Mouse (Mus musculus): Measurements from ENCODE around the gene H3f3a. TPM values are rescaled to one million over a fixed set of nuclear protein-coding genes. Genes with fewer than 3 reads are reported as not detected.
A peak's percentile ranks its signal among the peaks of the same experiment; 100 is the strongest.

The H3f3a gene
- polyA plus RNA-seq, 2 experiments = 1,586 to 2,743 TPM

GRCm38 (mm10) chr1:180782906-180783579 is 30.7 kb downstream of the H3f3a start:
- no peak overlapping the region for H3K27ac ChIP-seq (replicated peaks; ENCODE audit: low read depth, low read length)
- ATAC-seq (ENCODE audit: low FRiP score, low read depth) (no peak), DNase-seq (ENCODE audit: low spot score) (no peak)
- H3K36me3 ChIP-seq (ENCODE audit: control insufficient read depth, insufficient read depth, low read length) = no peaks in the 10 kb centered on the region
- H3K4me3 ChIP-seq (replicated peaks; ENCODE audit: low read length) = no peak overlapping the region
- no peaks in the 10 kb centered on the region for H3K4me1 ChIP-seq (ENCODE audit: control insufficient read depth, insufficient read depth, low read length)
- no peak for TF ChIP-seq POLR2A (IDR thresholded peaks at IDR 0.05; ENCODE audit: borderline replicate concordance, extremely low read depth, insufficient read depth, insufficient read length)
- no peaks in the 10 kb centered on the region for H3K27me3 ChIP-seq (ENCODE audit: control insufficient read depth, insufficient read depth, low read length)
- H3K9me3 ChIP-seq (ENCODE audit: control insufficient read depth, low read length) = no peaks in the 10 kb centered on the region
- WGBS = 67% methylated on average over 9 of the region's 9 CpGs
- no peak overlapping the region for H3K4me2 ChIP-seq (replicated peaks; ENCODE audit: low read depth, low read length, severe bottlenecking)
- H3K9ac ChIP-seq (ENCODE audit: low read depth, low read length, severe bottlenecking) = no peak overlapping the region

DNA sequence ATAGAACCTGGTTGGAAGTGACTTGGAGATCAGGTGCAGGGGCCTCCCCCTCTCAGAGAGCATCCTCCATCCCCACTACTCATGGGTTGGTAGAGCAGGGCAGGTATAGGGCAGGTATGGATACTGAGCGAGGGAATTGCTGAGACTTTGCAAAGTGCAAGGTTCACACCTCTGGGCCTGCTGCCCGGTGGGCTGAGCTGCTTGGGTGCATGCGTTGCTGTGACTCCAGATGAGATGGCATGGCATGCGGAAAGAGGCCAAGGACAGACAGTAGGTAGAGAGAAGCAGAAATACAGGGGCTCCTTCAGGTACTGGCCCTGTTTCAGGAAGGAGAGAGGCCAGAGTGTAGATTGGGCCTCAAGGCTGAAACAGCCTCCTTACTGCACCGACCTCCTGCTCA is 32.5 kb downstream of the H3f3a start:
- H3K4me2 ChIP-seq (replicated peaks; ENCODE audit: low read depth, low read length, severe bottlenecking) = no peak overlapping the region
- no peaks in the 10 kb centered on the region for H3K36me3 ChIP-seq (ENCODE audit: control insufficient read depth, insufficient read depth, low read length)
- TF ChIP-seq POLR2A (IDR thresholded peaks at IDR 0.05; ENCODE audit: borderline replicate concordance, extremely low read depth, insufficient read depth, insufficient read length) = no peak
- peaks cover 5% of the 10 kb centered on the region; the same call in 1 of the 2 replicates for H3K4me1 ChIP-seq (ENCODE audit: control insufficient read depth, insufficient read depth, low read length)
- no peak overlapping the region for H3K4me3 ChIP-seq (replicated peaks; ENCODE audit: low read length)
- ATAC-seq (ENCODE audit: low FRiP score, low read depth) (no peak), DNase-seq (ENCODE audit: low spot score) (no peak)
- no peak overlapping the region for H3K9ac ChIP-seq (ENCODE audit: low read depth, low read length, severe bottlenecking)
- no peaks in the 10 kb centered on the region for H3K27me3 ChIP-seq (ENCODE audit: control insufficient read depth, insufficient read depth, low read length)
- WGBS = 52% methylated on average over 5 of the region's 5 CpGs
- no peak overlapping the region for H3K27ac ChIP-seq (replicated peaks; ENCODE audit: low read depth, low read length)
- H3K9me3 ChIP-seq (ENCODE audit: control insufficient read depth, low read length) = no peaks in the 10 kb centered on the region

- Histone ChIP-seq H3K27me3 (ENCODE audit: control insufficient read depth, insufficient read depth, low read length) (no peaks in the 10 kb centered on the region), H3K36me3 (ENCODE audit: control insufficient read depth, insufficient read depth, low read length) (no peaks in the 10 kb centered on the region), H3K4me3 (replicated peaks; ENCODE audit: low read length) (no peak overlapping the region), H3K9me3 (ENCODE audit: control insufficient read depth, low read length) (no peaks in the 10 kb centered on the region), H3K9ac (ENCODE audit: low read depth, low read length, severe bottlenecking) (no peak overlapping the region), H3K27ac (replicated peaks; ENCODE audit: low read depth, low read length) (no peak overlapping the region), H3K4me2 (replicated peaks; ENCODE audit: low read depth, low read length, severe bottlenecking) (no peak overlapping the region), H3K4me1 (ENCODE audit: control insufficient read depth, insufficient read depth, low read length) (peaks cover 7% of the 10 kb centered on the region; the same call in 1 of the 2 replicates)
- no peak for DNase-seq (ENCODE audit: low spot score)
- whole genome bisulfite sequencing = 93% methylated on average over 8 of the region's 8 CpGs
- no peak for ATAC-seq (ENCODE audit: low FRiP score, low read depth)
- TF ChIP-seq POLR2A (IDR thresholded peaks at IDR 0.05; ENCODE audit: borderline replicate concordance, extremely low read depth, insufficient read depth, insufficient read length) = no peak
Observed at GRCm38 (mm10) chr1:180780291-180780690, 33.5 kb downstream of the H3f3a start.

DNA sequence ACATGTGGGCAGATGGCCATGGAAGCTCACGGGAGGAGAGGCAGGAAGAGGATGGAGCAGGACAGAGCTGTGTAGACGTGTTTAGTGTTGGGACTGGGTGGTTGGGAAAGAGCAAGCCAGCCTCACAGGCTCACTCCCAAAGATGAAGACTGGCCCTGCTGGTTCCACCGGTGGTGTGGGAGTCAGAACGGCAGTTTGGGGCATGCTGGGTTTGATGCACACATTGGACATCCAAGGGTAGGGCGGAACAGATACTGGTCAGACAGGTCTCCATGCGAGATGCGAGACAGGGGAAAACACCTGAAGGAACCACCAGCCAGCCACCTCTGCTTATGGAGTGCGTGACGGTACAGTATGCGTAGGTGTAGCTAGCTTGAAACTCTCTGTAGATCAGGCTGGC is 34.8 kb downstream of the H3f3a start:
- H3K27ac ChIP-seq (replicated peaks; ENCODE audit: low read depth, low read length) = no peak overlapping the region
- no peaks in the 10 kb centered on the region for H3K36me3 ChIP-seq (ENCODE audit: control insufficient read depth, insufficient read depth, low read length)
- no peak overlapping the region for H3K9ac ChIP-seq (ENCODE audit: low read depth, low read length, severe bottlenecking)
- H3K27me3 ChIP-seq (ENCODE audit: control insufficient read depth, insufficient read depth, low read length) = no peaks in the 10 kb centered on the region
- no peak overlapping the region for H3K4me3 ChIP-seq (replicated peaks; ENCODE audit: low read length)
- peaks cover 7% of the 10 kb centered on the region; the same call in 1 of the 2 replicates for H3K4me1 ChIP-seq (ENCODE audit: control insufficient read depth, insufficient read depth, low read length)
- WGBS = 76% methylated on average over 9 of the region's 10 CpGs
- no peak overlapping the region for H3K4me2 ChIP-seq (replicated peaks; ENCODE audit: low read depth, low read length, severe bottlenecking)
- H3K9me3 ChIP-seq (ENCODE audit: control insufficient read depth, low read length) = no peaks in the 10 kb centered on the region
- no peak for TF ChIP-seq POLR2A (IDR thresholded peaks at IDR 0.05; ENCODE audit: borderline replicate concordance, extremely low read depth, insufficient read depth, insufficient read length)
- ATAC-seq (ENCODE audit: low FRiP score, low read depth) = no peak
- DNase-seq (ENCODE audit: low spot score) = no peak

GRCm38 (mm10) chr1:180778403-180778754 is 35.4 kb downstream of the H3f3a start:
- H3K27me3 ChIP-seq (ENCODE audit: control insufficient read depth, insufficient read depth, low read length) = no peaks in the 10 kb centered on the region
- H3K4me1 ChIP-seq (ENCODE audit: control insufficient read depth, insufficient read depth, low read length) = peaks cover 7% of the 10 kb centered on the region; the same call in 1 of the 2 replicates
- no peak for TF ChIP-seq POLR2A (IDR thresholded peaks at IDR 0.05; ENCODE audit: borderline replicate concordance, extremely low read depth, insufficient read depth, insufficient read length)
- H3K9ac ChIP-seq (ENCODE audit: low read depth, low read length, severe bottlenecking) = peak overlapping the region; percentile 77
- peak overlapping the region; percentile 93 for H3K27ac ChIP-seq (replicated peaks; ENCODE audit: low read depth, low read length)
- no peaks in the 10 kb centered on the region for H3K9me3 ChIP-seq (ENCODE audit: control insufficient read depth, low read length)
- ATAC-seq (ENCODE audit: low FRiP score, low read depth) (peak; percentile 32; the same call in 1 of the 2 replicates), DNase-seq (ENCODE audit: low spot score) (no peak)
- H3K36me3 ChIP-seq (ENCODE audit: control insufficient read depth, insufficient read depth, low read length) = no peaks in the 10 kb centered on the region
- H3K4me3 ChIP-seq (replicated peaks; ENCODE audit: low read length) = peak overlapping the region; percentile 61
- 0% methylated on average over 13 of the region's 13 CpGs for WGBS
- H3K4me2 ChIP-seq (replicated peaks; ENCODE audit: low read depth, low read length, severe bottlenecking) = peak overlapping the region; percentile 80

Data from limb, embryonic 14.5 days (tissue).